Mouse (Mus musculus): ENCODE results near the gene Nfatc2ip. TPM values are rescaled to one million over a fixed set of nuclear protein-coding genes. Genes with fewer than 3 reads are reported as not detected.

The Nfatc2ip gene
- 3.1 and 3.5 TPM in 2 replicates for polyA plus RNA-seq (2015; fragmentation: Nextera tagmentation; extraction: Ambion mirVana)

DNA sequence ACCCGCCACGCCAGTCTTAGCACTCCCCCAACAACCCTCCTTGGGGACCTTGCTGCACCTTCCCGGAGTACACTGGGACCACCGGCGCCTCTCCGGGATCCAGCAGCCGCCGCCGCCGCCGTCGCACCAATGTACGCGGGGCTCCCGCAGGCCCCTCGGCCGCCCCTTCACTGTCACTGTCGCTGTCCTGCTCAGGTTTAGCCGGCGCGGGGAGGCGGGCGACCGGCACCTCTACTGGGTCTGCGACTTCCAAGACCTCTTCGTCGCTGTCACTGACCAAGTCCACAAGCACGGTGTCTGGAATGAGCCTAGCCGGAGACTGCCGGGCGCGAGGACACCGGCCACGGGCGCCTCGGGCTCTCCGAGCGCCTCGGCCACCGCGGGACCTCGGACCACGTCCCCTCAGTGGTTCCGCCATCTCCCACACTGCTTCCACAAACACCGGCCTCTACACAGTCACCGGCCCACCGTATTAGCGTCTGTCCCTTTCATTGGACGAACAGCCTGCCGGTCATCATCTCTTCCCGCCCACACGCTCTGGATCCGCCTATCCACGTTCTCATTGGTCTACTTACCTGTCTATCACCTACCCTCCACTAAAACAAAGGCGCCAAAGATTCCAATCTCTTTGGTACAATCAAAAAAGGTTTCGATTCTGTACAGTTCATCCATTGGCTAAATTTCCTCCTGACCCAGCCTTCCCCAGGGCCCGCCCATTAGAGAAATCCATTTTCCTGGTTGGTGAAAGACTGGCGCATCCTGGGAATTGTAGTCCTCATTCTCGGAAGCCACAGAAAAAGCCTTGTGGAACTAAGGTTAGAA, at the start of gene Nfatc2ip:
Nfatc2ip (minus strand) TSS at position 440 of the 822 bp plus-strand sequence.
- Histone ChIP-seq H3K9me3 (no peaks in the 10 kb centered on the region), H3K36me3 (peaks cover 3% of the 10 kb centered on the region; the same call in 1 of the 2 replicates), H3K4me1 (replicated peaks) (peaks cover 15% of the 10 kb centered on the region), H3K4me3 (peak within 1 kb of the TSS; percentile 88), H3K27ac (replicated peaks) (peak within 1 kb of the TSS; percentile 73), H3K9ac (peak within 1 kb of the TSS; percentile 89), H3K27me3 (0 out of 2 replicates have a peak, but pooled peaks cover 3% of the 10 kb centered on the region), H3K4me2 (peak within 1 kb of the TSS; percentile 85)
- WGBS: under 1% methylated on average over 59 of the region's 59 CpGs
- ATAC-seq (ENCODE audit: low read depth): peak; percentile 100

DNA sequence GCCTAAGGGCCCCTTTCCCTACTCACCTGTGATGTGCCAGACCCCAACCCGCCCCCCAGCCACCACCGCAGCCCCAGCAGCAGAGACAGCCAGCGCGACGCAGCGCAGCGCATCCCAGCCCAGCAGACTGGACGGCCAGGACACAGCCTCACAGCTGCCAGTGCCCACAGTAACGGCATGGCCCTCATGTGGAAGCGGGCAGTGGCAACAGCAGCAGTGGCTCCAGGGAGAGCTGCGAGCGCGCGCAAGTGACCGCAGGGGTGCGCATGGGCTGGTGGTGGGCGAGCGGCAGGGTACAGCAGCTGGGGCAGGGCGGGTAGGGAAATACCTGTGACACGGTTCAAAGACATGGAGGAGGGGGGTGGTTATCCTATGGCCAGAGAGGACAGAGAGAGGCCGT, 49.7 kb upstream of the Nfatc2ip start:
- no peaks in the 10 kb centered on the region for H3K27me3 ChIP-seq
- H3K4me3 ChIP-seq: no peak overlapping the region
- H3K27ac ChIP-seq (replicated peaks): no peak overlapping the region
- H3K9me3 ChIP-seq: no peaks in the 10 kb centered on the region
- 92% methylated on average over 21 of the region's 21 CpGs for WGBS
- H3K4me1 ChIP-seq (replicated peaks): no peaks in the 10 kb centered on the region
- H3K36me3 ChIP-seq: peaks cover 72% of the 10 kb centered on the region
- H3K9ac ChIP-seq: no peak overlapping the region
- H3K4me2 ChIP-seq: no peak overlapping the region
- no peak for ATAC-seq (ENCODE audit: low read depth)

DNA sequence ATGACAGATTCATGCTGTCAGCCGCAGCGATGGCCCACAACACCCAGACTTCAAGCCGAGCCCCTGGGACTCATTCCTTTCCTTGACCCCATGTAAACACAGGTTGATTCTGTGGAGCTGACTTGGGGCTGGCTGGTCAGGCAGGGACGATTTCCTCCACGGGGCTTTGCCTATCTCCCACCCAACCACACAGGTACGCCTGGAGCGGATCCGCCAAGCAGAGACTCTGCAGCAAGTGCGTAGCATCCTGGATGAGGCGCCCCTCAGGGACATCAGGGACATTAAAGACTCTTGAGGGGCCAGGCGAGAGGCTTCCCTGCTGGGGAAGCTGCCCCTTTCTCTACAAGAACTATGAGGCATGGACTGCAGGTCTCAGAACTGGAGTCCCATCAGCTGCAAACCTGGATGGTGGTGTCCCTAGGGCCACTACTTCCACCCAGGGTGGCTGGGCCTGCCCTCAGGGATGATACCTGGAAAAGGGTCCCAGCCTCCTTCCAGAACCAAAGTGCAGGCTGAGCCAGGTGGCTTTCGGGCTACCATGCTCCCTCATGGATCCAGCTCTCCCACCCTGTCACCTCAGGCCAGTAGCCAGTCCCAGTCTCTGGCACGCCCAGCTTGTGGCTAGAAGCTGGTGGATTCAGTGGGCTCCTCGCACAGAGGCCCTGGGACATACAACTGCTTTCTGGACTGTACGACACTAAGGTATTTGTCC, 48.7 kb upstream of the Nfatc2ip start:
- ATAC-seq (ENCODE audit: low read depth): no peak
- no peak overlapping the region for H3K4me3 ChIP-seq
- H3K9me3 ChIP-seq: no peaks in the 10 kb centered on the region
- no peaks in the 10 kb centered on the region for H3K27me3 ChIP-seq
- no peak overlapping the region for H3K4me2 ChIP-seq
- H3K4me1 ChIP-seq (replicated peaks): no peaks in the 10 kb centered on the region
- H3K9ac ChIP-seq: no peak overlapping the region
- H3K36me3 ChIP-seq: peaks cover 78% of the 10 kb centered on the region
- H3K27ac ChIP-seq (replicated peaks): no peak overlapping the region
- WGBS: 92% methylated on average over 15 of the region's 15 CpGs

DNA sequence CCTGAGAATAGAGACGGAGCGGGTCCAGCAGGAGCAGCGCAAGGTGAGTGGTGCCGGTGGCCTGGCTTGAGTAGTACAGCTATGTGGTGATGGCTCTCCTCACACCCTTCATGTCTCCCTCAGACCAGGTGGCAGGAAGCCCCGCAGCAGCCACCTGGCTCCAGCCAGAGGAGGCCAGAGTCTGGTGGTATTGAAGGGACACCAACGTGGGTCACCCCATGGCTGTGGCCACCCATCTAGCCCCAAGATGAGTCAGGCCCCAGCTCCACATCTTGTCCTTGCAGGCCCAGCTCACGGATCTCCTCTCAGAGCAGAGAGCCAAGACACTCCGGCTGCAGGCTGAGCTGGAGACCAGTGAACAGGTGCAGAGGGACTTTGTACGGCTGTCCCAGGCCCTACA, 48.0 kb upstream of the Nfatc2ip start:
- H3K36me3 ChIP-seq: peaks cover 81% of the 10 kb centered on the region
- no peak for ATAC-seq (ENCODE audit: low read depth)
- no peaks in the 10 kb centered on the region for H3K4me1 ChIP-seq (replicated peaks)
- H3K4me2 ChIP-seq: no peak overlapping the region
- no peak overlapping the region for H3K27ac ChIP-seq (replicated peaks)
- H3K9me3 ChIP-seq: no peaks in the 10 kb centered on the region
- H3K27me3 ChIP-seq: no peaks in the 10 kb centered on the region
- WGBS: 91% methylated on average over 9 of the region's 9 CpGs
- no peak overlapping the region for H3K4me3 ChIP-seq
- no peak overlapping the region for H3K9ac ChIP-seq

DNA sequence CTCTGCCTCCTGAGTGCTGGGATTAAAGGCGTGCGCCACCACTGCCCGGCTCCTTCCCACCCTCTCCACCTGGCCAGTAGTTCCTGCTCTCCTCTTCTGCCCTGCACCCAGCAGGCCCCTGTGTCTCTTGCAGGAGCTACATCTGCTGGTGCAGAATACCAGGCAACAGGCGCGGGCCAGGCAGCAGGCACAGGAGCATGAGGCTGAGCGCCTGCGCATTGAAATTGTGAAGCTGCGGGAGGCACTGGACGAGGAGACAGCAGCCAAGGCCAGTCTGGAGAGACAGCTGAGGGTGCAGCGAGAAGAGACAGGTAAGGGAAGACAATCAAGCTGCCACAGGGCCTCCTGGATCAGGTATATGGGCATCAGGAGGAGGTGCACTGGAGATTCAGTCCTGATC, 47.5 kb upstream of the Nfatc2ip start:
- ATAC-seq (ENCODE audit: low read depth): no peak
- H3K27me3 ChIP-seq: no peaks in the 10 kb centered on the region
- H3K36me3 ChIP-seq: peaks cover 81% of the 10 kb centered on the region
- no peaks in the 10 kb centered on the region for H3K4me1 ChIP-seq (replicated peaks)
- H3K9me3 ChIP-seq: no peaks in the 10 kb centered on the region
- no peak overlapping the region for H3K4me3 ChIP-seq
- H3K9ac ChIP-seq: no peak overlapping the region
- H3K4me2 ChIP-seq: no peak overlapping the region
- no peak overlapping the region for H3K27ac ChIP-seq (replicated peaks)
- WGBS: 89% methylated on average over 10 of the region's 10 CpGs

DNA sequence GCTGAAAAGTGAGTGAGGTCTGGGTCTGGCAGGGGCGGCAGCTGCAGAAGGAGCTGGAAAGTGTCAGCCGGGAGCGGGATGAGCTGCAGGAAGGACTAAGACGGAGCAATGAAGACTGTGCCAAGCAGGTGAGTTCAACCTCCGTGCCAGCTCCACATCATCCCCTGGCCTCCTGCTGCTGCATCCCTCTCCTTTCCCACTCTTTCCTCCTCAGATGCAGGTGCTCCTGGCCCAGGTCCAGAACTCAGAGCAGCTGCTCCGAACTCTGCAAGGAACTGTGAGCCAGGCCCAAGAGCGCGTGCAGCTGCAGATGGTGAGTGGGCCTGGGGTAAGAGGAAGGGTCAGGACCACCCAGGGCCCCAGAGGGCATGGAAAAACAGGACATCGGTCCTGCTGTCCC, 43.6 kb upstream of the Nfatc2ip start:
- Histone ChIP-seq H3K27ac (replicated peaks) (no peak overlapping the region), H3K36me3 (peaks cover 43% of the 10 kb centered on the region), H3K9ac (no peak overlapping the region), H3K4me3 (no peak overlapping the region), H3K4me2 (no peak overlapping the region), H3K27me3 (no peaks in the 10 kb centered on the region), H3K4me1 (replicated peaks) (no peaks in the 10 kb centered on the region), H3K9me3 (no peaks in the 10 kb centered on the region)
- 76% methylated on average over 9 of the region's 9 CpGs for WGBS
- ATAC-seq (ENCODE audit: low read depth): no peak

DNA sequence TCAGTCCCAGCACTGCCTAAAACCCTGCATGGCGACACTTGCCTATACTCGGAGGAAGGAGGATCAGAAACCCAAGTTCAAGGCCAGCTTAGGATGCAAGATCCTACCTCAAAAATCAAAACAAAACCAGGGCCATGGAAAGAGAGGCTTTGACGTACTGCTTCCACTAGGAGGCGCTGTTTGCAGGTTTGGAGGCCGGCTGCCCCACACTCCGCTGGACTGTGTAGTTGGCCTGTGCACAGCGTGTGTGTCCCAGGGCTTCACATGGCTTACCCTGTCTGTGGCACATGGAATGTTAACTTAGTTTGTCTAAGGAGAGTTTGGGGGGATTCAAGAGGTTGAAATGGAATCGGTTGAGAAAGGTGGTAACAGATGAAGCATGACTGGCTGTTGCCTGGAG, 40.3 kb upstream of the Nfatc2ip start:
- no peaks in the 10 kb centered on the region for H3K9me3 ChIP-seq
- no peaks in the 10 kb centered on the region for H3K27me3 ChIP-seq
- WGBS: 25% methylated on average over 8 of the region's 8 CpGs
- no peak overlapping the region for H3K27ac ChIP-seq (replicated peaks)
- H3K4me2 ChIP-seq: no peak overlapping the region
- no peaks in the 10 kb centered on the region for H3K4me1 ChIP-seq (replicated peaks)
- H3K36me3 ChIP-seq: peaks cover 36% of the 10 kb centered on the region
- H3K4me3 ChIP-seq: no peak overlapping the region
- no peak overlapping the region for H3K9ac ChIP-seq
- no peak for ATAC-seq (ENCODE audit: low read depth)

DNA sequence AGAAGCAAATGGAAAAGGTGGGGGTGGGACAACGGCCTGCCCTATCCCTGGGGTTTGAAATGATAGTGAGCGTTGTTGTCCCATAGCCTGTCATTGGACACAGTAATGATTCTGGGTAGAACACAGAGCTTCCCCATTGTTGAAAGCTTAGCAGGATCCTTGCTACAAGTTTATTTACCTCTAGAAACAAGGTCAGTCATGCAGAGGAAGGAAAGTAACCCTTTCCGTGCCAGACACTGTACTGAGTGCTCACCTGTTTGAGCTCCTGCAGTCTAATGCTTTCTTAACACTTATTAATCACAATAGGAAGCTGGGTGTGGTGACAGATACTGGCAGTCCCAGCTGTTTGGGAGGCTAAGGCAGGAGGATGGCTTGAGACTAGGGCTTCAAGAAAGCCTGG, 39.3 kb upstream of the Nfatc2ip start:
- H3K4me2 ChIP-seq: no peak overlapping the region
- no peak overlapping the region for H3K9ac ChIP-seq
- ATAC-seq (ENCODE audit: low read depth): no peak
- H3K27ac ChIP-seq (replicated peaks): no peak overlapping the region
- no peaks in the 10 kb centered on the region for H3K4me1 ChIP-seq (replicated peaks)
- no peaks in the 10 kb centered on the region for H3K9me3 ChIP-seq
- peaks cover 28% of the 10 kb centered on the region; the same call in 1 of the 2 replicates for H3K36me3 ChIP-seq
- no peaks in the 10 kb centered on the region for H3K27me3 ChIP-seq
- H3K4me3 ChIP-seq: no peak overlapping the region
- WGBS: 81% methylated on average over 3 of the region's 3 CpGs

DNA sequence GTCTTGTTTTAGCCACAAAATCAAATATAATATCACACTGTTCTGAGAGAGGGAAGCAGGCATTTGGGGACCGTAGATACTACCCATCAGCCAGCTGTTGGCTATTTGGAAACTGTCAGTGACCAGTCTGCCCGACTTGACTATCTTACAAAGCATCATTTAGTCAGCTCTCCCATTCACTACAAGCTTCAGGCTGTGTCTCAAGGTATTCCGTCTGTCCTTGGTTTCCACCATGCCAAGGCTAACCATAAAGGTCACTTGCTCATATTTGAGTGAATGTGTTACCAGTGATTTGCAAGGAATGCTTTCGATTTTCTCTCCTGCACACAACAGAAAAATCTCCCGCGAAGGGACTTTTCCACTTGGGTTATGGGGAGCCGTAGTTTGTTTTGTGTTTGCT, 38.2 kb upstream of the Nfatc2ip start:
- Histone ChIP-seq H3K4me2 (no peak overlapping the region), H3K9me3 (no peaks in the 10 kb centered on the region), H3K27ac (replicated peaks) (no peak overlapping the region), H3K4me3 (no peak overlapping the region), H3K4me1 (replicated peaks) (peaks cover 5% of the 10 kb centered on the region), H3K27me3 (no peaks in the 10 kb centered on the region), H3K36me3 (peaks cover 20% of the 10 kb centered on the region; the same call in 1 of the 2 replicates), H3K9ac (no peak overlapping the region)
- whole genome bisulfite sequencing: 91% methylated on average over 7 of the region's 7 CpGs
- ATAC-seq (ENCODE audit: low read depth): no peak

DNA sequence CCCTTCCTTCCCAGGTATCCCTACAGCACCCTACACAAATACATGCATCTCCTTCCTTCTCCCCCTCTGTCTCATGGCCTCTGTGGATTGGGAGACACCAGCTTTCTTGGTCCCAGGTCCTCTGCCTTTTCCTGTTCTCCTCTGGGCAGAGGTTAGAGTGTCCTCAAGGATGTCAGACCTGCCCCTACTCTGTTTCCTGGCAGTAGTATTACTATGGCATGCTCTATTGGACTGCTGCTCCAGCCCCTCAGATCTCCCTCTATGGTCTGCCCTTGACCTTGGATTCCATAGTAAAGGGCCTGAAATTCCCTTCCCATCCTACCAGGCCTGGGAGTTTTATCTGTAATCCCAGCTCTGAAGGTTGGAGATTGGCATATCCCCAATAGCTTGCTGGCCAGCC, 33.6 kb upstream of the Nfatc2ip start:
- peak overlapping the region; percentile 90; the same call in 1 of the 2 replicates for H3K9ac ChIP-seq
- H3K4me1 ChIP-seq (replicated peaks): peaks cover 22% of the 10 kb centered on the region
- no peak for ATAC-seq (ENCODE audit: low read depth)

DNA sequence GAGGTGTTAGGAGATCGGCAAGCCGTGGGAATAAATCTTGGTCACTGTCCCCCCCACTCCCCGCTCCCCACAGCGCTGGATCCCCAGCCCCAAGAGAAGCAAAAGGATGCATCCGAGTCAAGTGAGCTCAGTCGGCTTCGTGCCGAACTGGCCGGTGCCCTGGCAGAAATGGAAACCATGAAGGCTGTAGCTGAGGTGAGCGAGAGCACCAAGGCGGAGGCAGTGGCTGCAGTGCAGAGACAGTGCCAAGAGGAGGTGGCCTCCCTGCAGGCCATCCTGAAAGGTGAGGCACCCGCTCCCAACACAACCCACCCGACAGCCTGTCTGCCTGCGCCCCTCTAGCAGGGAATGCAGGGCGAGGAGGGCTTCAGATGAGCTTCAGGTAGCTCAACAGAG, 33.0 kb upstream of the Nfatc2ip start:
- 29% methylated on average over 15 of the region's 15 CpGs for WGBS
- ATAC-seq (ENCODE audit: low read depth): peak; percentile 43
- Histone ChIP-seq H3K4me2 (peak overlapping the region; percentile 79), H3K27ac (replicated peaks) (no peak overlapping the region), H3K4me3 (peak overlapping the region; percentile 71), H3K9ac (peak overlapping the region; percentile 90), H3K4me1 (replicated peaks) (peaks cover 22% of the 10 kb centered on the region), H3K9me3 (no peaks in the 10 kb centered on the region), H3K36me3 (peaks cover 16% of the 10 kb centered on the region; the same call in 1 of the 2 replicates), H3K27me3 (no peaks in the 10 kb centered on the region)

More for the DNA sequence above, 33.6 kb upstream of the Nfatc2ip start:
- Histone ChIP-seq H3K27me3 (no peaks in the 10 kb centered on the region), H3K9me3 (no peaks in the 10 kb centered on the region), H3K4me2 (no peak overlapping the region), H3K4me3 (no peak overlapping the region), H3K27ac (replicated peaks) (no peak overlapping the region), H3K36me3 (peaks cover 20% of the 10 kb centered on the region; the same call in 1 of the 2 replicates)

Measured in neural tube, embryonic 13.5 days (tissue).